Mouse (Mus musculus): ENCODE data around the gene Gjb4.

Gjb4 gene

DNA sequence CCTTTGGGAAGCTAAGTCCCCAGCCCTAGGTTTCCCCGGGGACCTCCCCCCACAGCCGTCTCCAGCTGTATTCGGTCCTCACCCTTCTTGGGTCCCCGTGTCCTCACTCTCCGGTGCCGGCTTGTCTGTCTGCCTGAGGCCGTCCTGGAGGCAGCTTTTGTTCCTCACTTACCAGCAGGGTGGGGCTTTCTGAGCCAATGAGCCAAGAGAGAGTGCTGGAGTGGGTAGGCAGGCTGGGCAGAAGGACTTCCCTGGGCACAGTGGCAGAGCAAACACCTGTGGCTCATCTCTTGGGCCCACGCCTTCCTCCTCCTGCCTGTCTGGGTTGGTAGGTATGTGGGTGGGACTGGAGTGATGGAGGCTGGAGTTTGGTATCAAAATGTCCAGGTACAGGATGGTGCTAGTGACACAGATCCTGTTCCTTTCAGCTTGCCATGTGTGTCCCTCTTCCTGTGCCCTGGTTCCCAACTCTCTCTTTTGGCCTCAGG is at the start of gene Gjb4:
Gene Gjb4, minus strand, starts transcription at position 131 of the 488 bp plus-strand sequence.
- no peak for DNase-seq (ENCODE audit: low spot score)

DNA sequence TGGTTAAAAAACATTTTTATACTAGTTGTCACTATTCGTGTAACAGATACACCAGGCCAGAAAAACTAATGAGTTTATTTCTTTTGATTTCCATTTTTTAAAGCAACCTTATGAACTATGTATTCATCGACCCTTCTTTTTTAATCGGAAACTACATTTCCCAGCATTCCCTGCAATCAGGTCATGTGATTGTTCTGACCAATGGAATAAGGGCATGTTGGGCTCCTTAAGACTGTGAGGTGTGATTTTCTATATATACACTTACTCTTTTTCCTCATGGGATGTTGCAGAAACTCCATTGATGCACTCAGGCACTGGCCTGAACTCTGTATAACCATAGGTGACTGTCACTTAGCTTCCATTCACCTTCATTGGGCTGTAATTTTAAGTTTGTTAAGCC is 48.7 kb upstream of the Gjb4 start:
- DNase-seq (ENCODE audit: low spot score): peak; percentile 66

DNA sequence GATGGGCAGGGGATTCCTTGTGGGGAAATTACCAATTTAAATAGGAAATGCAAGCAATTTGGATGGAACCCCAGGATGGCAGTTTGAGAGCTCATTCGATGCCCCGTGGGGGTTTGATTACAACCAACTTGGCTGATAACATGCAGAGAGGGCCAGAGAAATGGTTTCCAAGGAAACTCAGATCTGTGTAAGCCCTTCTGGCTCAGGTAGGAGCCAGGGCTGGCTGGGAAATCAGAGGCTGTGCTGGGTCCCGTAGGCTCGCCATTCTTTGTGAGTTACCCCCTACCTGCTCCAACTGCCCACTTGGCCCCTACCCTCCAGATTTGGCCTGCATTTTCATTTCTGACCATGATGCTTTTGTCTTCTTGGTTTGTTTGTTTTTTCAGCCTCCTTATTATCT is 48.3 kb upstream of the Gjb4 start:
- DNase-seq (ENCODE audit: low spot score): no peak

DNA sequence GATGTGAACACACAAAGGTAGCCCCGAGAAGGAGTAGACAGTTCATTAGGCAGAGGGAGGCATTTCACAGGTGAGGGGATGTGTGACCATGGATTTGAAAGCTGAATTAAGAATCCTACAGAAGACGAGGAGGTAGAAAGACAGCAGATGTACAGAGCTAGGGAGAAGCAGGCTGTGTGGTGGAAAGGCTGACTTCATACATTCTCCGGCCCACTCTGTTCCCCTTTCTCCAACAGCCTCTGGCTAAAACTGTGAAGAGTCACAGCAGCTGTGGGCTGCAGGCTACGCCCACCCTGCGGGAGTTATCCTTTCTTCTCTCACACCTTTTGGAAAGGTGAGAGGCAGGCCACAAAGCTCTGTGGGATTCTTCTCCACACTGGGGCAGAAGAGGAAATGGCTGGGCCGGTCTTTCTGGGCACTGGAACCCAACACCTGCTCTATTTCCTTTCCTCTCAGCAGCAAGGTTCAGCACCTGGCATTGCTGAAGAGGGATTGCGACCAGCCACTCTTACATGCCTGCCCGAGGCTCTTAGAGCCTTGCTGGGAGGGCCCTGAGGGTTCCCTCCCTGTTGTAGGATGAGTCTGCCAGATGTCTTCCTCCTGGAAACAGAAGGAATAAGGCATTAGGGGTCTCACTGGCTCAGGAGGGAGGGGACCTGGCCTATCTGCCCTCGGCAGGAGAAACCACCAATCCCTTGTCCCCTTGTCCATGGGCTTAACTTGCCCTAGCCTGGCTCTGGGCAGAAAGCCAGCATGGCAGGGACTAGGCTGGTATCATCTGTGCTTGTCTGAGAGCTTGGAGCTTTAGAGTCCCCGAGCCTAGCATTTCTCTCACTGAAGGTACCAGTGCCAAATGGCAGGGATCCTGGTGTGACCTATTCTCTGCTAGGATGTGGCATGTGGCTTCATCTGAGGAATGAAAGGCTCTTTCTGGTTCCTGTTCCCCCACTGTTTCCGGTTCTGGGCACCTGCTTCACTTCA is 46.6 kb upstream of the Gjb4 start:
- DNase-seq (ENCODE audit: low spot score): no peak

DNA sequence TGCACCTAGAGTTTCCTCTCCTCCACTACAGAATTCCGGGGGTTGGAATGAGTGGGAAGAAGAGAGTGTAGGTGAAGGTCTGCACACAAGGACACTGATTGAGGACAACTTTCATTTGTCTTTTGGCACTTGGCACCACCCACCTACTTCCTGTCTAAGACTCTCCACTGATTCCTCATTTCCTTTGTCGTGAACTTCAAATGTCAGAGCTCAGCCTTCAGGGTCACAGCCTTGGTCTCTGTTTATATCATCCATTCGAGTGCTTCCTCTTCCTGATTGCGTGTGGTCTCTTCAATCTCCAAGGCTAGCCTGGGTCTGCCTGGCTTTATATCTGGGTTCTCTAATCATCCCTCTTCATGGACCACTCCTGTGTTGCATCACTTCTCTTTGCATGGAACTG is 41.7 kb upstream of the Gjb4 start:
- no peak for DNase-seq (ENCODE audit: low spot score)

DNA sequence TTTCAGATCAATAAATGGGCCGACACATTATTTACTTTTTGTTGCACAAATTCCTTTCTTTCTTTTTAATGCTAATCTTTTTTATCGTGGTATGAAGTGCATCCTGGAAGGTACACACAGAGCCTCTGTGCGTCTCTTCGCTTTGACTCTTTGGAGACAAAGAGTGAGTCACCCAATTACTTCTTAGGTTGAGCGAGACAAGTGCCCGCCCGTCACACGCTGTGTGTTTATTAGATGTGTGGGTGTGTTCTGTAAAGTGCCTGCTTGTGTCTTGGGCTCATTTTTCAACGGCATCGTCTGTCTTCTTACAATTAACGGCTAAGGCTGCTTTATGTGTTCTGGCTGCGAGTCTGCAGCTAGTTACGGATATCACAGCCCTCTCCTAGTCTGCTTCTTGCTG is 35.8 kb upstream of the Gjb4 start:
- no peak for DNase-seq (ENCODE audit: low spot score)

DNA sequence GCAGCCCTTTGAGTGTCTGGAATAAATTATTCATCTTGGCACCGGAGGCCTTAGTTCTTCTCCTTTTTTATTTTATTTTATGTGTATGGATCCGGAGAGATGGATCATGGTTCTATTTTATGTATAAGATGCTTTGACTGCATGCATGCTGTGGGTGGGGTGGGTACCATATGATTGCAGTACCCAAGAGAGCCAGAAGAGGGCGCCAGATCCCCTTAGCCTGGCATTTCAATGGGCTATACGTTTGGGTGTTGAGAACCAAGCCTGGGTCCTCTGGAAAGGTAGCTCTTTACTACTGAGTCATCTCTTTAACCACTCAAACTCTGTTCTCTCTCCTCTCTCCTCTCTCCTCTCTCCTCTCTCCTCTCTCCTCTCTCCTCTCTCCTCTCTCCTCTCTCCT is 23.5 kb upstream of the Gjb4 start:
- DNase-seq (ENCODE audit: low spot score): peak; percentile 34

DNA sequence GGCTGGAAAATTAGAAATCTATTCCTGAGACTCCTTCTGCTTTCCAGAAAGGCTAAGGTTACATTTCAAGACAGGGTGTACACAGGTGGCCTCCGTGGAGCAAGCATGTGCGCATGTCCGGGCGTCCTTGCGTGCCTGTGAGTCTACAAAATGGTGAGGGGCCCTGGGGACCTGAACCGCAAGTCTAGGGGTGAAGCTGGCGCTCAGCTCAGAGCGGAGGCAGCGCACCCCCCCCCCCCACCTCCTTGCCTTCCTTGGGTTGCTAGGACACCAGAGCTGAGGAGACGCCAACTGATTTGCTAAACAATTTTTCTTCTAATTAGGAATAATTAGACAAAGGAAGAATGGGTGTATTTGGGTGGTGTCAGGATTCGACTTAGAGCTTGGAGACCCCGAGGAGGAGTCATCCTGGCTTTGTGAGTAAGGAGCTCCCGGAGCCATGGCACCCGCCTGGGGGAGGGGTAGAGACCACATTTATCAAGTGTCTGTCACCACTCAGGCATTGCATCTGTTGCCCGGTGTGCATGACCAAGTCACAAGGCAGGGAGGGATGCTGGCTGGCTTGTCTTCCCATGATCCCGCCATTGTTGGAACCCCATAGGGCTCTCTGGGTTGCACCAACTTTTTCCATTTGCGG is 21.8 kb upstream of the Gjb4 start:
- peak; percentile 37 for DNase-seq (ENCODE audit: low spot score)

DNA sequence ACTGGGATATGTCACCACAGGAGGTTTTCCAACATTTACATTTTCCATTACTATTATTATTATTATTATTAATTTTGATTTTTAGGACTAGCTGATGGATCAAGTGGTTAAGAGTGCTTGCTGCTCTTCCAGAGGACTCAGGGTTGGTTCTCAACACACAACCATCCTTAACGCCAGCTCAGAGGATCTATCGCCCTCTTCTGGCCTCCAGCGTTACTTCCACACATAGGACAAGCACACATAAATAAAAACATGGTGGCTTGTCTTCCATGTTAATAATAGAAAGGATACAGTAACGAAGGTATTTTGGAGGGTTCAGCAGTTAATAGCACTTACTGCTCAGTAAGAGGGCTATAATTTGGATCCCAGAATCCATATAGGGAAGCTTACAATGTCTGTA is 20.8 kb upstream of the Gjb4 start:
- no peak for DNase-seq (ENCODE audit: low spot score)

DNA sequence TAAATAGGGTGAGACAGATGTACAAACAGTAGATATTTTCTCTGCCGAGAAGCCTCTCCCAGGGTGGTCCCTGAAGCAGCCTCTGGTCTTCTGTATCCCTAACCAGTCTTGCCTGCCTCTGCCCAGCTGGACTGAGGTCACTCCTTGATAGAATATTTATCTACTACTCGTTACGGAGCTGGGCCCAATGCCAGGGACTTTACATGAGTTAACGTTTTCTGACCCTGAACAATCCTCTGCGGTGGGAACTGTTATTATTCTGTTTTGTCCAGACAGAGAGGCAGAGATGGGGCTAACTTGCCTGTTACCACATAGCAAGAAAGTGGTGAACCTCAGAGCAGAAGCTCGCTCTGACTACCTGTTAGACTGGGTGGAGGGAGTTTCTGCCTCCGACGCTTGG is 19.6 kb upstream of the Gjb4 start:
- no peak for DNase-seq (ENCODE audit: low spot score)

DNA sequence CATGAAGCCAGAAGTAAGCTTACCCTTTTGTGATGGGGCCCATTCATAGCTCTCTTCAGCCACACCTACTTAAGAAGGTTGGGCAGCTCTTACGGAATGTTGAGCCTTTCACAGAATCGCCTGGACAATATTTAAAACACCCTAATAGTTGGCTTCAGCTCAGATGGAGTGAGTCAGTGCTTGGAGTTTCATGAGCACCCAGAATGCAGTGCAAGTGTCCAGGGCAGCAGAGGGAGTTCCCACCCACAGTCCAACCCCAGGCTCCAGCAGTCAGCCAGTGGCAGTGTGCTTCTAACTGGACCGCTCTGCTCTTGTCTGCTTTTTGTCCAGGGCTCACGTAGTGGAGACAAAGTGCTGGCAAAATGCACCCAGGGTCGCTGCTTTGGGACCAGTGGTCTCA is 17.7 kb upstream of the Gjb4 start:
- no peak for DNase-seq (ENCODE audit: low spot score)

DNA sequence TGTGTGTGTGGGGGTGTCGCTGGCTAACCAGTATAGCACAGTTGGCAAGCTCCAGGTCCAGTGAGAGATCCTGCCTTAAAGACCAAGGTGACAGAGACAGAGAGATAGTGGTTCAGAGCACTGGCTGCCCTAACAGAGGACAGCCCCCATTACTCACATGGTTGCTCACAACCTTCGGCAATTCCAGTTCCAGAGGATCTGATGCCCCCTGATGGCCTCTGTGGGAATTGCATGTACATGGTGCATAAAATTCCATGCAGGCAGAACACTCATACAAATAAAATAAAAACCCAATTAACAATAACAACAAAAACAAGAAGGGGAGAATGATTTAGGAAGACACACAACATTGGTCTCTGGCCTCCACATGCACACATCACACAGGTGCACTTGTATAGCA is 16.6 kb upstream of the Gjb4 start:
- peak; percentile 66 for DNase-seq (ENCODE audit: low spot score)

DNA sequence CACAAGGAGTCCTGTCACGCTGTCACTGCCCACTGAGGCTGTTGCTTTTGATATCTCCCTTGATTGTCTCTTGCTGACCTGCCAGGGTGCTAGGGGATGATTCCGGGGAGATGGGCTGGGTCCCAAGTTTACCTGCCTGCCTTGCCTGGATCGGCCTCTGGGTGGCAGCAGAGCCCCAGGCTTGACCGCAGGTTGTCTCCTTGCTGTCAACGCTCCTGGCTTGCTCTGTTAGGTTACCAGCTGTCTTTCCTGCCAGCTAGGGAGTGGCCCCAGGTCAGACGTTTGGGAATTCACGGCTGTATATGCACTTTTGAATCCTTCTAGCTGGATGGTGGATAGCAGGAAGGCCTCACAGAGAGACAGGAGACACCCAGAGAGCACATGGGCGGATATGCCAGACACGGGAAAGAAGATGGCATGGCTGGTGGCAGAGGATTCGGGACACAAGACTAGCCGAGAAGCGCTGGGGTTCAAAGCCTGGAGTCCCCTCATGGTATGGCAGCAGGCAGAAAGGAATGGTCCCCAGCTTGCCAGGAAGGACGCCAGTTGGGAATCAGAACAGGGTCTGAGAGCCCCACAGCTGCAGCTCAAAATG is 14.6 kb upstream of the Gjb4 start:
- peak; percentile 77 for DNase-seq (ENCODE audit: low spot score)

DNA sequence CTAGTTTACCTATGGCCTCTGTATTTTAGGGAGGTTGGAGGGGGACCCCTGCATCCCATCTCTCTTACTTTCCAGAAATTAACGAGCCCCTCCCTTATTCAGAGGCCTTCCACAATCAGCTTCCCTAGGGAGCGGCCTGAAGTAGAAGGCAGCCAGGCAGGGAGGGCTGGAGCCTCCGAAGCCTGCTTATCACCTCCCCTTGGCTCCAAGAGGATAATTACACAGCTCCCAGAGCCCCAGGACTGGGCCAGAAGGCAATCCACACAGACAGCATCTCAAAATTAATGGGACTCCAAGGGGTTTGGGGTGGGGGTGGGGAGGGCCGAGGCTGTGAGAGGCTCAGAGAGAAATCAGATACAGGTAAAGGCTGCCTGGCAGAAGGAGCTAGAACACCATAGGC is 12.0 kb upstream of the Gjb4 start:
- DNase-seq (ENCODE audit: low spot score): no peak

DNA sequence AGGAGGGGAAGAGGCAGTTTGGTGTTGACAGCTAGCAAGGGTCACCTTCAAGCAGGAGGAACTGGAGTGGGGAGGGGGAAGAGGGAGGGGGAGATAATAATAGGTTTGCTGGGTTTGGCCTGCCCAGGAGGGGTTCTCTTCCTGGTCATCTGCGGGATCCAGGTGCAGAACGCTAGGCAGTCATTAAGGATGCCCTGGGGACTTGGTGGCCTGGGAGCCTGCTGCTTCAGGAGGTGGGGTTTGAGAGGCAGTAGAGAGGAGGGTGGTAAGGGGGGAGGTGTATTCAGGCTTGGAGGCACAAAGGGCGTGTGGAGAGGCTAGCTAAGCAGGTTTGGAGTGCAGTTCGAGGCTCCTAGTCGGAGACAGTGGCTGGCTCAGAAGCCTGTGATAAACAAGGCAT is 11.6 kb upstream of the Gjb4 start:
- no peak for DNase-seq (ENCODE audit: low spot score)

DNA sequence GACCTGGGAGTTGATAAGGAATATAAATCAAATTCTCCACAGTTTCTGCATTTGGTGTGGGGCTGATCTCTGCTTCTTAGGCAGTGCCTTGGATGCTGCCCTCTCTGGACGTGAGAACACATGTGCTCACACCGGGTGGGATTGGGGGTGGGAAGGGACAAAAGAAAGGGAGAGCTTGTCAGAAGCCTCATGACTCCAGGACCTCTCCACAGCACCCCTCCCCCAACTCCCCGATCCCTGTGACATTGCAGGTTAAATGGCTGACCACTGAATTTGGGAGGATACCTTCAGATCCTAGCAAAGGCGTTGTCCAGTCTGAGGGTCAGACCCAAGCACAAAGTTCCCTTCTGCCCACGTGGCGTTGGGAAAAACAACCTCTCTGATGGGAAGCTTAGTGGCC is 10.6 kb upstream of the Gjb4 start:
- no peak for DNase-seq (ENCODE audit: low spot score)

DNA sequence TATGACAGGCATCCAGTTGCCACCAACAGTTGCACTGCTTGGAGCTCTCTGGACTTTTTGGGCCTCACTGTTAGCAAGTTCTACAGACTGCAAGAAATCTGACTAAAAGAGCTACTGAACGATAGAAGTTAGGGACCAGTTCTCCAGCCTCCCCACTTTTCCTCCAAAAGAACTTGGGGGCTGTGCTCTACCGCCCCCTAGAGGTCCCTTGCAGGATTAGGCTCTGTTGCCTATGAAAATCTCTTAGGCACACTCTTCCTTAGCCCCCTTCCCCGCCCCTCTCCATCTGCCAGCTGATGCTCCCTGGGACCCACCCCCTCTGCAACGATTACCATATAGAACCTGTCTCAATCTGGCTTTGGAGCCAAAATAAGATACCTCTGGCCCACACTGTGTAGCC is 9.4 kb upstream of the Gjb4 start:
- DNase-seq (ENCODE audit: low spot score): no peak

DNA sequence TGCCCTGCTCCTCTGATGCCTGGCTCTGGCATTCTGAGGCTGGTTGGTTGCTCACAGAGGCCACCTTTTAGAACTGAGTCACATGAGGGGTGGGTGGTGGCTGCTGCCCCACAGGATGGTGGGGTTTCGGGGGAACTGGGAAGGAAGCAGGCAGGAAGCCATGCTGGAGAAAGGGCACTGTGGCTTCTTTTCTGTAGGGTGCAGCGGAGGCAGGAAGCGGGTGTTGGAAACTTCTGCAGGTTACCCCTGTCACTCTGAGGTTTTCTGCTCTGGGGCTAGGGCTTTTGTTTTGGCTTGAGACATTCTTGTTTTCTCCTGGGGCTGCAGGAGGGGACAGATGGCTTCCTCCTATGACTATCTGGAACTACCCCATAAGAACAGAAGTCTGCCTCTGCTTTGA is 8.6 kb upstream of the Gjb4 start:
- no peak for DNase-seq (ENCODE audit: low spot score)

DNA sequence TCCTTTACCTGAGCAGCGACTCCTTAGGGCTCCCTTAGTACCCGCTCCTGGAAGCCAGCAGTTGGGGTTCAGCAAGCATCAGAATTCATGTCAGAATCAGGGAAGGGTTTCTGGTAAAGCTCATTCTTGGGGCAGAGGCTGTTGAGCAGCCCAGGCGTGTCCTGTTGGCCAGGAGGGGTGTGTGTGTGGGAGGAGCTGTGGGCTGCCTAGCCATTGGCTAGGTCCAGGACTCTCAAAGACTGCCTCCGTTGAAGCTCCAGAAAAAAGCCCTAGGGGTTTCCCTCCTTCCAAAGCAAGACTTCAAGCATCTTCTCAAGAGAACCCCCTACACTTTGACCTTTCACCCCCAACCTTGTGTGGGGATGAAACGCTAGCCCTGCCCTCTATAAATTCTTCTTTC is 4.1 kb upstream of the Gjb4 start, which contains the start of gene Gjb5:
Gene Gjb5, minus strand, starts transcription at position 164 of the 400 bp plus-strand sequence.
- peak; percentile 42 for DNase-seq (ENCODE audit: low spot score)

DNA sequence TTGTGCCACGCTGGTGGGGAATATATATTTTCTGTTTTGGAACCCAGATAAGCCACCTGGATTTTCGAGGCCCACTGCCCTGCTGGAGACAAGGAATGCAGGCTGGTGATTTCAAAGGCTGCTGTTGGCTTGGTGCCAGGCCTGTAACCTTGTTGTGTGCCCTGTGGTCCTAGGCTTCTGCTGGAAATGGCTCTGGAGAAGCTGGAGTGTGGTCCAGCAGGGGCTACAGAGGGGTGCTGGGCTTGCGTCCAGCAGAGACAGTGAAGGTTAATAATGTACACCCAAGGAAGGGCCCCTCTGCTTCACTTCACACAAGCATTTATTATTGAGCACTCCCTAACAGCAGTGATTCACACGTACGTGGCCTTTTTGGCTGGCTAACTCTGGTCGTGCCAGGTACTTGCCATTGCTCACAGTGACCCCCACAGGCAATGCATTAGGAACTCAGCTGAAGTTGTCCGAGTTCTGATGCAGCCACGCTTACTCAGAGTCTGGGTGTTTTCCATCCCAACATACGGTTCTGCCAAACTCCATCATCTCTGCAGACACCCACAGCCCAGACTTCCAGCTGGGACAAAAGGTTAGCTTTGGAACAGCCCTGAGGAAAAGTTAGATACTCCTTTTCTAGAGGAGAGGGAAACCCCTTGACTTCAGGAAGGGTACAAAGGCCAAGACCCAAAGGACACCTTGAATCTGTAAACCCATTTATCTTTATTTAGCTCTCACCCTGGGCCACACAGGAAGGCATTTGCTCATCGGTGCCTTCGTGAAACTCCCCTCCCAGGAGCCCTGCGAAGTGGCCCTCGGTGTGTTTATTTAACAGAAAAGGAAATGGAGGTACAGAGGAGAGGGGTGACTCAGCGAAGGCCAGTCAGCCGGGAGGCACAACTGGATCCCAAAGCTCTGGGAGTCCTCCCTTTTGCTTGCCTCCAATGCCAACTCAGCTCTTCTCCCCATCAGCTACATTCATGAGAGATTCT is 915 bp upstream of the Gjb4 start:
- no peak for DNase-seq (ENCODE audit: low spot score)

DNA sequence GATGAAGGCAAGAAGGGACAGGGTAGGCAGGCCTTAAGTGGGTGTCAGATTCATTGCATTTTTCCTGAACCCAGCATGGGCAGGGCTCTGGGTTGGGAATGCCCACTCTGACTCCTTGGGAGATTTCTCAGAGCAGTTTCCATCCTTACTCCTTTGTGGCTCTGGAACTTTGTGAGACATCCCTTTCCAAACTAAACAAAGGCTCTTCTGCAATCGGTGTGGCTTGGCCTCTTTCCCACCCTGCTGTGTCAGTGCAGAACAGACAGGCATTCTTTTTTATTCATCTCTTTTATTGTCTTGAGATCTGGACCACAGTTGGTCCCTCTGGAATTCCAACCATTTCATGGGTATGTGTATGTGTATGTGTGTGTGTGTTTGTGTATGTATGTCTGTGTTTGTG is 1.3 kb downstream of the Gjb4 start:
- DNase-seq (ENCODE audit: low spot score): no peak
